Mouse (Mus musculus) lung, adult 10 weeks (tissue): ENCODE results near the gene Gm10799. TPM values are rescaled to one million over a fixed set of nuclear protein-coding genes. Genes with fewer than 3 reads are reported as not detected.

Experiments
- polyA plus RNA-seq: library from polyadenylated mRNA; stranded (reverse); fragments of 350-450 nt; fragmentation: Illumina TruSeq; extraction: RNeasy Lipid Tissue Mini Kit (QIAGEN cat#74804); gene quantifications from one replicate; pipeline ENCODE4 v1.2.3, GENCODE M21; 2014; ENCODE audit warnings: low read depth, low replicate concordance; ENCODE audit not compliant: insufficient read depth

The Gm10799 gene
- polyA plus RNA-seq = not detected

DNA sequence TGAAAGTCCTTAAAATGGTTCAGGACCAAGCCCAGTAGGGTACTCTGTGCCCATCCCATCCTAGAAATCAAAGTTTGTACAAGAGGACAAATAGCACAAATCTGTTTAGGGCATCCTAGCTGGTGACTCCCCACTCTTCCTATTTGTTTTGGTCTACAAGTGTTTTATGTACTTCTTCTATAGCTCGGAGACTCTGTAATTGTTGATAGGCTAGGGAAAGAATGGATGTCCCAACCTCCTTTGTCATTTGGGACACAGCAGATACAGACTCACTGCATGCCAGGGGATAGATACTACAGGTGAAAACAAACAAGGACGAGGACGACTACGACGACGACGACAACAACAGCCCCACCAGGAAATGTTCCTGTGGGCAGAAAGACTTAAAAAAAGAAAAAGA lies at the start of gene Gm10799:
Gene Gm10799 (minus strand): TSS at position 101 of the 400 bp plus-strand sequence.

DNA sequence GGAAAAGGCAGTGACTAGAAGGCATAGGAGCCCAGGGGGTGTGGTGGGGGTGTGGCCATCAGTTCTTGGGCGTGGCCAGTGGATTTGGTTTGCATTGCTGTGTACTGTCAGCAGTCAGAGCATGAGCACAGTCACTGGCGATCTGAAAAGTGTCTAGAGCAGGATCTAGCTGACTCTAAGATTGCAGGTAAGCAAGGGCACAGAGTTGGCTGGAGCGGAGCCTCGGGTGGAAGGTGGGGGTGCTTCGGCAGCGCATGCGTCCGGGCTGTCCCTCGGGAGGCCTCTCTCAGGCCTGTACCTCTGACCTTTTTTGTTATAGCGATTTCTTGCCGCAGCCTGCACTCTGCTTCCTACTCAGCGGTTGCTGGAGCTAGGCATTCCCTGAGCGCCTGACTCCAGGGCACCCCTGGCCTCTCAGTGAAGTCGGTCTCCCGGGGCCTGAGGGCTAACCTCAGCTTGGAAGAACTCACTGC lies 27.4 kb upstream of the Gm10799 start, which contains the start of gene Cd59a:
Gene Cd59a (plus strand): TSS at position 61 of the 473 bp plus-strand sequence.

DNA sequence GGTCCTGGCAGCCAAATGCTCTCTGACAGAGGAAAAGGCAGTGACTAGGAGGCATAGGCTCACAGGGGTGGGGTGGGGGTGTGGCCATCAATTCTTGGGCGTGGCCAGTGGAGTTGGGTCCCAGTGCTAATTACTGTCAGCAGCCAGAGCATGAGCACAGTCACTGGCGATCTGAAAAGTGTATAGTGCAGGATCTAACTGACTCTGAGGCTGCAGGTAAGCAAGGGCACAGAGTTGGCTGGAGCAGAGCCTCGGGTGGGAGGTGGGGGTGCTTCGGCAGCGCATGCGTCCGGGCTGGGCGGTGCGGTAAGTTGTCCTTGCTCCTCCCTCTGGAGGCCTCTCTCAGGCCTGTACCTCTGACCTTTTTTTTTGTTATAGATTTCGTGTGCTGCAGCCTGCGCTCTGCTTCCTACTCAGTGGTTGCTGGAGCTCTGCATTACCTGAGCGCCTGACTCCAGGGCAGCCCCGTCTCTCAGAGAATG lies 1.4 kb upstream of the Gm10799 start, which contains the start of gene Cd59b:
Gene Cd59b (plus strand): TSS at position 146 of the 482 bp plus-strand sequence.

GRCm38 (mm10) chr2:104065526-104065925 lies 2.8 kb downstream of the Gm10799 start, which contains the start of gene Gm10912:
Gm10912 (plus strand) TSS chr2:104065826.

DNA sequence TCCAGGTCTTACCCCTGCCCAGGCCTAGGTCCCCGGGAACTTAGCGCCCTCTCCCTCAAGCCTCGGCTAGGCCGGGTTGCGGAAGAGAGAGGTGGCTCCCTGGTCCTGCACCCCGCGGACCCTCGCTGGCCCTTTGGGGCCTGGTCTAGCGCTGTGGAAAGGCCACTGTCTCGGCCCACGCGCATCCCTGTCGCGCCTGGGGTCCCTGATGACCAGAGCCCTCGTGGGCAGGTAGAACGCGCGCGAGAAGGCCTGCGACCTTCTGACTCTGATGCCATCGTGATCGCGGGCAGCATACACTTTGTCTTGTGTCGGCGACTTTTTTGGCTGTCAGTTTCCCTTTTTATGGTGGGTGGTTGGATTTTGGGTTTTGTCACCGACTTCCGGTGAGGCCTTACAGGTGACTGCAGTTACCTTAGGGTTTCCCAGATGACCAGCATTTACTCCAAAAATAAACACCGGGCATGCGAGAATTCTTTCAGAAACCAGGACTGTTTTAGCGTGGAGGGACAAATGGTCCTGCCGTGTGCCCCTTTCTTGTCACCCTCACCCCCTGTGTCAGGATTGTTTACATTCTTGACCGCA lies 40.1 kb downstream of the Gm10799 start, which contains the start of gene 4931422A03Rik:
Gene 4931422A03Rik (minus strand): TSS at position 223 of the 585 bp plus-strand sequence.

DNA sequence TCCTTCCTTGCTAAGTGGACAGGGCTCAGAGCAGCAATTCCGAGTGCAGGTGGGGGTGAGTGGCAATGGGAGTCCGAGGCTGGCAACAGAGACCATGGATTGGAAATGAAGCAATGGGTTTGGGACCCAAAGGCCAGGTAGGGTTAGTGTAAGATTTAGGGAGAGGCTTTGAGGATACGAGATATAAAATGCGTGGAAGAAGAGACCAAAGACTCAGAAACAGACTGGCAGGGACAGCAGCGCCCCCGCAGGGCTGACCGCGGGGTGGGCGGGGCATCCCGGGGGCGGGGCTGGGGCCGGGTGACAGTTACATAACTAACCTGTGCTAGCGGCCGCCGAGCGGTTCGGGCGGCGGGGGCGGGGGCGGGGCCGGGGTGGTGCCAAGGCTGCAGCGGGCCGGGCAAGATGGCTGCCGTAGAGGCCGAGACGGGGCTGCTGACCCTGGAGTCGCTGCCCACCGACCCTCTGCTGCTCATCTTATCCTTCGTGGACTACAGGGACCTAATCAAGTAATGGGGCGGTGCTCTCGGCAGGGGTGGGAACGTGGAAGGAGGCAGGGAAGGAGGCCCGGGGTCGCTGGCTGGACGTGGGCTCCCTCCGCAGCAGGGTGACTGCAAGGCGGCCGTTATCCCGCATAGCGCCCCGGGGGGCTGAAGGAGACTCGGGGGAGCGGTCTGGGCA lies 40.8 kb downstream of the Gm10799 start, which contains the start of gene Fbxo3:
Gene Fbxo3 (plus strand): TSS at position 264 of the 681 bp plus-strand sequence.

Other genes with a start within 250 kb of the Gm10799 start
- gene Lmo2, start 110.6 kb downstream of the Gm10799 start, polyA plus RNA-seq = 49.0 TPM
- 19.9 TPM for gene Fbxo3, start 40.8 kb downstream of the Gm10799 start, polyA plus RNA-seq
- not detected for gene 4931422A03Rik, start 40.2 kb downstream of the Gm10799 start, polyA plus RNA-seq
- not detected for gene Gm10912, start 2.7 kb downstream of the Gm10799 start, polyA plus RNA-seq
- 6.0 TPM for gene Cd59b, start 1.3 kb upstream of the Gm10799 start, polyA plus RNA-seq
- 17.5 TPM for gene Cd59a, start 27.3 kb upstream of the Gm10799 start, polyA plus RNA-seq
- not detected for gene A930018P22Rik, start 54.2 kb upstream of the Gm10799 start, polyA plus RNA-seq